Mouse (Mus musculus) liver, embryonic 13.5 days (tissue): ENCODE measurements around the gene Olfr790. TPM values are rescaled to one million over a fixed set of nuclear protein-coding genes. Genes with fewer than 3 reads are reported as not detected.

Experiments used
- polyA plus RNA-seq: library from polyadenylated mRNA; unstranded; fragments of >200 nt; fragmentation: Nextera tagmentation; extraction: Ambion mirVana; gene quantifications from 2 replicates; pipeline ENCODE4 v1.2.1, GENCODE M21; 2015

The Olfr790 gene
- polyA plus RNA-seq, 1 experiment from 2014 or later, result not detected

Other genes with a start within 250 kb of the Olfr790 start
- gene Olfr776, start 239.4 kb upstream of the Olfr790 start, polyA plus RNA-seq, result not detected in 2 replicates
- gene Olfr777, start 227.0 kb upstream of the Olfr790 start, polyA plus RNA-seq, result not detected in 2 replicates
- not detected in 2 replicates for gene Olfr780, start 180.4 kb upstream of the Olfr790 start, polyA plus RNA-seq
- gene Olfr781, start 169.6 kb upstream of the Olfr790 start, polyA plus RNA-seq, result not detected in 2 replicates
- not detected in 2 replicates for gene Olfr782, start 149.6 kb upstream of the Olfr790 start, polyA plus RNA-seq
- gene Olfr784, start 114.4 kb upstream of the Olfr790 start, polyA plus RNA-seq, result 0.03 TPM in 1 of 2 replicates, not detected in the other
- not detected in 2 replicates for gene Olfr785, start 93.1 kb upstream of the Olfr790 start, polyA plus RNA-seq
- not detected in 2 replicates for gene Olfr786, start 71.2 kb upstream of the Olfr790 start, polyA plus RNA-seq
- not detected in 2 replicates for gene Olfr787, start 36.6 kb upstream of the Olfr790 start, polyA plus RNA-seq
- gene Olfr788, start 27.5 kb upstream of the Olfr790 start, polyA plus RNA-seq, result not detected in 2 replicates
- not detected in 2 replicates for gene Olfr789, start 13.7 kb upstream of the Olfr790 start, polyA plus RNA-seq
- not detected in 2 replicates for gene Olfr791, start 23.3 kb downstream of the Olfr790 start, polyA plus RNA-seq
- gene Olfr792, start 40.7 kb downstream of the Olfr790 start, polyA plus RNA-seq, result not detected in 2 replicates
- not detected in 2 replicates for gene Olfr794, start 69.2 kb downstream of the Olfr790 start, polyA plus RNA-seq
- not detected in 2 replicates for gene Olfr796, start 114.1 kb downstream of the Olfr790 start, polyA plus RNA-seq
- gene Olfr798, start 129.4 kb downstream of the Olfr790 start, polyA plus RNA-seq, result not detected in 2 replicates
- not detected in 2 replicates for gene Olfr799, start 139.0 kb downstream of the Olfr790 start, polyA plus RNA-seq
- gene Olfr800, start 159.2 kb downstream of the Olfr790 start, polyA plus RNA-seq, result not detected in 2 replicates
- not detected in 2 replicates for gene Olfr801, start 175.4 kb downstream of the Olfr790 start, polyA plus RNA-seq
- gene Olfr802, start 189.7 kb downstream of the Olfr790 start, polyA plus RNA-seq, result not detected in 2 replicates
- gene Olfr803, start 195.8 kb downstream of the Olfr790 start, polyA plus RNA-seq, result not detected in 2 replicates
- gene Olfr804, start 204.7 kb downstream of the Olfr790 start, polyA plus RNA-seq, result not detected in 2 replicates
- gene Olfr805, start 230.9 kb downstream of the Olfr790 start, polyA plus RNA-seq, result not detected in 2 replicates
- not detected in 2 replicates for gene Olfr806, start 243.4 kb downstream of the Olfr790 start, polyA plus RNA-seq